Mouse (Mus musculus) cerebellum, adult 2 months (tissue): Measurements from ENCODE around the gene Rcc1l. TPM values are rescaled to one million over a fixed set of nuclear protein-coding genes. Genes with fewer than 3 reads are reported as not detected.

Source experiments
- DNase-seq, 2 experiments: peaks; one replicate each; pipeline ENCODE4 v3.0.0; 2021
- H3K27ac ChIP-seq: fragments of 200-500 bp; 2 replicates; pipeline ENCODE4 v1.5.1; 2012; ENCODE audit warnings: low read length, control low read depth, inconsistent platforms; ENCODE audit not compliant: insufficient read depth
- H3K27me3 ChIP-seq: fragments of 200-500 bp; 2 replicates; pipeline ENCODE4 v1.6.1; 2012; ENCODE audit warnings: inconsistent platforms, mild to moderate bottlenecking, low read length, moderate library complexity; ENCODE audit not compliant: control insufficient read depth, insufficient read depth
- H3K4me1 ChIP-seq: fragments of 200-500 bp; 2 replicates; pipeline ENCODE4 v1.6.1; 2011; ENCODE audit warnings: low read length; ENCODE audit not compliant: control insufficient read depth, insufficient read depth
- H3K4me3 ChIP-seq: fragments of 200-500 bp; replicated peaks from 2 replicates; pipeline ENCODE3; 2011; ENCODE audit warnings: mild to moderate bottlenecking, low read depth, low read length, control low read depth; ENCODE audit not compliant: insufficient read depth
- CTCF ChIP-seq: fragments of 200-500 bp; IDR thresholded peaks from 2 replicates; pipeline ENCODE4 v1.5.1; 2011; ENCODE audit warnings: low read depth, mild to moderate bottlenecking, control low read depth, low read length, moderate library complexity, borderline replicate concordance; ENCODE audit not compliant: insufficient read depth
- POLR2A ChIP-seq: fragments of 200-500 bp; IDR thresholded peaks from 2 replicates; pipeline ENCODE4 v1.6.1; 2011; ENCODE audit warnings: low read length, control low read depth, borderline replicate concordance; ENCODE audit not compliant: insufficient read depth
- WGBS: fragments of 180-500 bp; shearing (Covaris S2); methylation state at CpG from one replicate; pipeline ENCODE4 v1.1.7; 2018; 5-methylcytosine and 5-hydroxymethylcytosine counted together
- polyA plus RNA-seq: library from polyadenylated mRNA; depleted of rRNA; stranded (reverse); fragments of >200 nt; gene quantifications from 2 replicates; pipeline ENCODE4 v1.2.3, GENCODE M21; 2012

Rcc1l gene
- polyA plus RNA-seq, 1 experiment = 15.7 TPM

- 91% methylated on average over 7 of the region's 7 CpGs for WGBS
- no peak for DNase-seq
- Histone ChIP-seq H3K27me3 (no peaks in the 10 kb centered on the region), H3K27ac (no peak overlapping the region), H3K4me3 (no peak overlapping the region), H3K4me1 (0 out of 2 replicates have a peak, but pooled peaks cover 3% of the 10 kb centered on the region)
- TF ChIP-seq CTCF (no peak), POLR2A (no peak)
Measured at GRCm38 (mm10) chr5:134166642-134167041, 9.9 kb downstream of the Rcc1l start.

- H3K27ac ChIP-seq = no peak overlapping the region
Measured at GRCm38 (mm10) chr5:134164688-134165087, 11.9 kb downstream of the Rcc1l start.

GRCm38 (mm10) chr5:134155916-134156466 lies 20.6 kb downstream of the Rcc1l start:
- no peak overlapping the region for H3K27ac ChIP-seq
- no peak for TF ChIP-seq POLR2A
- no peak for TF ChIP-seq CTCF
- DNase-seq = no peak
- no peak overlapping the region for H3K4me3 ChIP-seq
- whole genome bisulfite sequencing = 79% methylated on average over 7 of the region's 7 CpGs
- no peaks in the 10 kb centered on the region for H3K27me3 ChIP-seq
- H3K4me1 ChIP-seq = no peaks in the 10 kb centered on the region

More at GRCm38 (mm10) chr5:134164688-134165087, 11.9 kb downstream of the Rcc1l start:
- H3K4me3 ChIP-seq = no peak overlapping the region
- H3K27me3 ChIP-seq = no peaks in the 10 kb centered on the region
- H3K4me1 ChIP-seq = 0 out of 2 replicates have a peak, but pooled peaks cover 3% of the 10 kb centered on the region
- TF ChIP-seq POLR2A = no peak
- no peak for TF ChIP-seq CTCF
- DNase-seq = no peak
- 31% methylated on average over 5 of the region's 5 CpGs for WGBS

GRCm38 (mm10) chr5:134151895-134152294 lies 24.7 kb downstream of the Rcc1l start:
- 58% methylated on average over 11 of the region's 11 CpGs for WGBS
- no peak for DNase-seq
- H3K27me3 ChIP-seq = no peaks in the 10 kb centered on the region
- no peak overlapping the region for H3K27ac ChIP-seq
- no peak overlapping the region for H3K4me3 ChIP-seq
- TF ChIP-seq CTCF (no peak), POLR2A (no peak)
- H3K4me1 ChIP-seq = peaks cover 8% of the 10 kb centered on the region

GRCm38 (mm10) chr5:134148153-134148552 lies 28.4 kb downstream of the Rcc1l start:
- 32% methylated on average over 4 of the region's 4 CpGs for WGBS
- TF ChIP-seq POLR2A (no peak), CTCF (no peak)
- Histone ChIP-seq H3K27me3 (no peaks in the 10 kb centered on the region), H3K27ac (no peak overlapping the region), H3K4me3 (no peak overlapping the region), H3K4me1 (peaks cover 8% of the 10 kb centered on the region)
- DNase-seq = peak in 1 of 2 experiments; percentile 11

- TF ChIP-seq CTCF = no peak
- no peak for TF ChIP-seq POLR2A
- no peak overlapping the region for H3K27ac ChIP-seq
- no peaks in the 10 kb centered on the region for H3K27me3 ChIP-seq
- 73% methylated on average over 10 of the region's 10 CpGs for WGBS
- H3K4me1 ChIP-seq = peaks cover 8% of the 10 kb centered on the region
- H3K4me3 ChIP-seq = no peak overlapping the region
- DNase-seq = no peak
Measured at GRCm38 (mm10) chr5:134147194-134147753, 29.3 kb downstream of the Rcc1l start.

GRCm38 (mm10) chr5:134144986-134145385 lies 31.6 kb downstream of the Rcc1l start:
- WGBS = 96% methylated on average over 8 of the region's 8 CpGs
- no peak overlapping the region for H3K27ac ChIP-seq

GRCm38 (mm10) chr5:134142381-134142780 lies 34.2 kb downstream of the Rcc1l start:
- WGBS = 89% methylated on average over 11 of the region's 11 CpGs
- Histone ChIP-seq H3K27me3 (no peaks in the 10 kb centered on the region), H3K27ac (no peak overlapping the region), H3K4me1 (no peaks in the 10 kb centered on the region), H3K4me3 (no peak overlapping the region)
- TF ChIP-seq POLR2A (no peak), CTCF (no peak)
- no peak for DNase-seq

More at GRCm38 (mm10) chr5:134144986-134145385, 31.6 kb downstream of the Rcc1l start:
- H3K4me3 ChIP-seq = no peak overlapping the region
- no peak for TF ChIP-seq POLR2A
- no peak for TF ChIP-seq CTCF
- DNase-seq = no peak
- H3K27me3 ChIP-seq = no peaks in the 10 kb centered on the region
- peaks cover 8% of the 10 kb centered on the region for H3K4me1 ChIP-seq

GRCm38 (mm10) chr5:134141236-134141635 lies 35.3 kb downstream of the Rcc1l start:
- TF ChIP-seq POLR2A (no peak), CTCF (no peak)
- H3K27me3 ChIP-seq = no peaks in the 10 kb centered on the region
- H3K4me1 ChIP-seq = no peaks in the 10 kb centered on the region
- WGBS = 80% methylated on average over 7 of the region's 7 CpGs
- no peak overlapping the region for H3K4me3 ChIP-seq
- DNase-seq = no peak
- no peak overlapping the region for H3K27ac ChIP-seq
